Mouse (Mus musculus) left cerebral cortex, adult 11 months (tissue): ENCODE measurements around the gene Aldh8a1.
"Not testable (repeated sequence)": the region's sequence is repeated elsewhere in the genome, so short reads cannot be mapped to it uniquely, and the experiment has no call there.

Experiments
- DNase-seq: peaks from one replicate; pipeline ENCODE4 v3.0.0; 2022; ENCODE audit warnings: low spot score

The Aldh8a1 gene

DNA sequence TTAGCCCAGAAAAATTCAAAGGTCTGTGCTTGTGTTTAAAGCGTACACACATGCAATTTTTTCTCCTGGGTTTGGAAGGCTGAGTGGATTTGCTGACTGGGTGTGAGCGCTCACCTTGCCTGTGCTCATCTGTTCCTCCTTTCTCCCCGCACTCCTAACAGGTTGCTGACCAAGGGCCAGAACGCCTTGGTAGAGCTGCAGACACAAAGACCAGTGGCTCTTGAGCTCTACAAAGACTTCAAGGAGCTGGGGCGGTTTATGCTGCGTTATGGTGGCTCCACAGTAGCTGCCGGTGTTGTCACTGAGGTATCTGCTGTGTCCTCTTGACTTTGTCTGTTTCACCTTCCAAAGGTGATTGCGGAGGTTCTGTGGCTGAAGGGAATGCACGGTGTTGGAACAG lies 9.6 kb upstream of the Aldh8a1 start:
- DNase-seq: no peak

DNA sequence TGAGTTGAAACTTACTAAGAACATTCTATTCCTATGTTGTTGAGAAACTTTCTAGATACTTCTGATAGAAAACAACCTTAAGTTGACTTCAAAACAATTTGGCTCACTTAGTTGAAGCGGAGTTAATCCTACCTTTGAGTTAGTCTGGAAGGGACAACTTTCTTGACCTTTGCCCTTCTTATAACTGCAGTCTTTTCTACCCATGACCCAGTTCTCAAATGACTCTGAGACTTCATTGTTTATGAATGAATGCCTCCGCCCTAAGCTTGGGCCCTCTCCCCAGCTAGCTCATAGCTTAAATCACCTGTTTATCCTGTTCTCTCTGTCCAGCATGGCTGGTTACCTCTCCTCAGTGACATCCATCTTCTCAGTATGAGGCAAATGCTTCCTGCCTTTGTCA lies 7.5 kb upstream of the Aldh8a1 start:
- no peak for DNase-seq

DNA sequence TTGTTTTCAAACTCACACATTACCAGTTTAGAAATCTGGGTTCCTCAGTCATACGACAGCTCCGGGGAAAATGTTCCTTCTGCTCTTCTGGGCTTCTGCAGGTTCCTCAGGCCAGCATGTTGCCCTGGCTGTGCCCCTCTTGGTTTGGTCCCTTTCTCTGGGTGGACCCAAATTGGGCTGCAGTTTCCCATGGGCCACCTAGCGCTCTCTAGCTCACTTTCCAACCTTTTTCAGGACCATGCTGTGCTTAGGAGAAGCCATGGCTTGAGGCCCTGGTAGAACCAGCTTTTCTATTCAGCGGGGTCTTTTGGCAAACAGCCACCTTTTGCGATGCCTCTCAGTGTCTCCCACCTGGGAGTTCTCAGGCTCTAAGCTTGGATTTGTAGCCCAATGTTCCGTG lies 4.8 kb upstream of the Aldh8a1 start:
- no peak for DNase-seq

DNA sequence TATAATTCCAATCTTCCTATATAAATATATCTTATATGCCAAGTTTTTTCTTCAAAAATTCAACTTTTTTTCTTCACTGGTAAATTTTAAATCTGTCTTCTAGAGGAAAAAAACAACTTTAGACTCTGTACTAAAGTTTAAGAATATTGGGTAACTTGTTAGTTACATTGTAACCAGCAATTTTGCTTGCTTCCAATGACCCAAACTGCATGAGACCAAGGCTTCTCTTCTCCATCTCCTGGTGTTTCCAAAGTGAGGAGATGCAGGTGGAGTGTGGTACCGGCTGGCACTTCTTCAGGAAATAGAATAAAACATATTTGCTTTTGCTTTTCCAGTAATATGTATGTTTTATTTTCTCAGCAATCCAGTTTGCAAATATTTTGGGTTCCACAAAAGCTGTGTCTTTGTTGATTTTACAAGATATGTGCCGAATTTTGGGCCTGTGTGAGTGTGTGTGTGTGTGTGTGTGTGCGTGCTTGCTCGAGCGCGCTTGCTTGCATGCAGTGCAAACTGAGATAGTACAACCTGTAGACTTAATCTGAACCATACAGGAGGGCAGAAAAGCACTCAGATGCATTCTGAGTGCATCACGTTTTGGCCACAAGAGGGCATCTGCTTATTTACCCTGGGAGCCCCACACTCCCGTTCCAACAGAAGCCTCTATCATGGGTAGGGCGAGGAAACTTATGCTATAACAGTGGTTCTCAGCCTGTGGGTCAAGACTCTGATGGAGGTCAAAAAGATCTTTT lies 1.3 kb downstream of the Aldh8a1 start:
- no peak for DNase-seq

DNA sequence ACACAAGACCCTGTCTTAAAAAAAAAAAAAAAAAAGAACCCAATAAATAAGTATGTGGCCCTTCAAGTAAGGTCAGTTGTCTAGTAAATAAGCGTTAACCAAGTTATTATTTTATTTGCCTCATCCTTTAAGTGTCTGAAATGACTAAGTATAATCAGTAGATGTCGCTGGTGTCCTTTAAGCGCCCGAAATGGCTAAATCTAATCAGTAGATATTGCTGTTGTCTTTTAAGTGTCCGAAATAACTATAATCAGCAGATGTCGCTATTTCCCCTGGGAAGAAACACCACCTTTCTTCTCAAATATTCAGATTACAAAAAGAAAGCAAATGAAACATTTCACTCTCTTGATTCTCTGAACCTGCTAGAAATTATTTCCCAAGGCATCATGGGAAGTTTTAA lies 5.8 kb downstream of the Aldh8a1 start:
- DNase-seq: peak; percentile 69

DNA sequence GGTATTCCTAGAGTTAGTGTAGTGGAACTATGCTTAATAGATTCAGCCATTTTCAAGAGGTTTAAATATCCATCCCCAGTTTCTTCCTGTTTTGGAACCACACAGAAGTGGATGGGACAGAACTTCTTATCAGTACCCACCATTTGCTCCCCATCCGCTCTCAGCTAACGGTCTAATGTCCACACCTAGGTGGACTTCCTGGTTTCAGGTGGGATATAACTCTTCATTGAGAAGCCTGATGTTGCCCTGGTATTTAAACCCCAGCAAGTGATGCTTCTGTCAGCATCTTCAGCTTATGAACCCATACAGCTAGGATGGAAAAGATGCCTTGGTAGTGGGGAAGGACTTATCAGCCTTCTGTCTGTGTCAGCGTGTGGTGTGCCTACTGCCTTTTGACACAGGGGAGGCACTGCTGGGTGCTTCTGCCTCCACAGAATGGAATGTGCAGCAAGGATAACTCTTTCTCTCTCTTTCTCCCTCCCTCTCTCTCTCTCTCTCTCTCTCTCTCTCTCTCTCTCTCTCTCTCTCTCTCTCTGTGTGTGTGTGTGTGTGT lies 8.1 kb downstream of the Aldh8a1 start:
- no peak for DNase-seq

DNA sequence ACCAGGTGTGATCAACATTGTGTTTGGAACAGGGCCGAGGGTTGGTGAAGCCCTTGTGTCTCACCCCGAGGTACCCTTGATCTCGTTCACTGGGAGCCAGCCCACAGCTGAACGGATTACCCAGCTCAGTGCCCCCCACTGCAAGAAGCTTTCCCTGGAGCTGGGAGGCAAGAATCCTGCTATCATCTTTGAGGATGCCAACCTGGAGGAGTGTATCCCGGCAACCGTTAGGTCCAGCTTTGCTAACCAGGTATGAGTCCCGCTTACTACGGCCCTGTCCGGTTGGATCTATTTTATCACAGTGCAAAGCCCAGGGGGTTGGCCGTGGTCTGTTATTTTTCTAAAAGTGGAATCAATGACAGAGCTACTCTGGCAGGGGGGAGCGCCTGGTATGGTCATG lies 12.0 kb downstream of the Aldh8a1 start:
- DNase-seq: no peak

DNA sequence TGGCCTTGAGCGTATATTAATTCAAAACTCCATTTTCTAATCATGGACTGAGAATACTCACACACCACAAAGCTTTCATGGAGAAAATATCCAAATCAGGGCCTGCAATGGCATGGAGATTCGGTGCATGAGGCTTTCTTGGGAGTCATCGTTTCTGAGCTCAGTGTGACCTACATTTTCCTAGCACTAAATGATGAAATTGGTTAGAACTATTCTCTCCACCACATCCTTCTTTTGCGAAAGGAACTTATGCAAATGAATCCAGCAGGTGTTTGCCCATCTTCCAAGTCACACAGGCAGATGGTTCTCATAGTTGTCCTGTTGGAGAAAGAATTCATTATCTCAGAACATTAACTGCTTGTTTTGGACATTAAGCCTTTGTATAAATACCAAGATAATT lies 13.3 kb downstream of the Aldh8a1 start:
- DNase-seq: no peak

DNA sequence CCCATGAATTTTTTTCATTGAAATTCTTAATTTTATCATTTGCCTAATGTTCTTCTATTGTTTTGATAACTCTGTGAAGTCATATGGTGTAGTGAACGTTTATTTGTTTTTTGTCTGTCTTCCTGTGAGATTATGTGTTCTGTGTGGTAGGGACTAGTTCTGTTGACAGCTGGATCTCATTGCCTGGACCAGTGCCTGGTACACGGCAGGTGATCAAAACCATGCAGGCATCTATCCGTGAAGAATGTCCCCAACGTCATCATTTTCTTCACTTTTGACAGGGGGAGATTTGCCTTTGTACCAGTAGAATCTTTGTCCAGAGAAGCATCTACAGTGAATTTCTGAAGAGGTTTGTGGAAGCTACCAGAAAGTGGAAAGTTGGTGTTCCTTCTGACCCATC lies 14.2 kb downstream of the Aldh8a1 start:
- DNase-seq: no peak

DNA sequence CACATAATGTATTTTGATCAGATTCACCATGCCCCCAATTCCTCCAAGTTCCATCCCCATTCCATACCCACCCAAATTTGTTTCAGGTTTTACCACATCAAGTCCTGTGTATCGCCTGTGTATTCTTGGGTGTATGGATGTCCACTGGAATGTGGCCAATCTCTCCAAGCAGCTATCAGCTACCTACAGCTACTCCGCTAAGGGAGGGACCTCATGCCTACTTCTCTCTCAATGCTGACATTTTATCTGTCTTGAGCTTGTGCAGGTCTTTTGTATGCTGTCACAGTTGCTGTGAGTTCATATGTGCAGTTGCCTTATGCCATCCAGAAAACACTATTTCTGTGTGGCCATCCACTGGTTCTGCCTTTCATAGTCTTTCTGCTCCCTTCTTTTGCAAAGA lies 16.3 kb downstream of the Aldh8a1 start:
- no peak for DNase-seq

DNA sequence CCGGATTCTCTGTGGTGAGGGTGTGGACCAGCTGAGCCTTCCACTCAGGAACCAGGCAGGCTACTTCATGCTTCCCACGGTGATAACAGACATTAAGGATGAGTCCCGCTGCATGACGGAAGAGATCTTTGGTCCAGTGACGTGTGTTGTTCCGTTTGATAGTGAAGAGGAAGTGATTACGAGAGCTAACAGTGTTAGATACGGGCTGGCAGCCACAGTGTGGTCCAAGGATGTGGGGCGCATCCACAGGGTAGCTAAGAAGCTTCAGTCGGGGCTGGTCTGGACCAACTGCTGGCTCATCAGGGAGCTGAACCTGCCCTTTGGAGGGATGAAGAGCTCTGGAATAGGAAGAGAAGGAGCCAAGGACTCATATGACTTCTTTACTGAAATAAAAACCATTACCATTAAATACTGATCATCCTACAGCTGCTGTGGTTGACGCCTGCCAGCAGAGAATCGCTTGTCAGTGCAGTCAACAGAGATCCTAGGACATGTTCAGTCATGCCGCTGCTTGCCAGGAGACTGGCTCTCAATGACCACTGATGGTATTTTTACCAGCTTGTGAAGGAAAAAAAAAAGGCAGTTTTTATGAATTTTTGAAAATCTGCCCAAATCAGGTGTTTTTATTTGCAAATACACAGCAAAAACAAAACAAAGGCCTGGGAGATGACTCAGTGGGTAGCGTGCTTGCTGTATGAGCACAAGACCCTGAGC lies 18.5 kb downstream of the Aldh8a1 start:
- DNase-seq: no peak

DNA sequence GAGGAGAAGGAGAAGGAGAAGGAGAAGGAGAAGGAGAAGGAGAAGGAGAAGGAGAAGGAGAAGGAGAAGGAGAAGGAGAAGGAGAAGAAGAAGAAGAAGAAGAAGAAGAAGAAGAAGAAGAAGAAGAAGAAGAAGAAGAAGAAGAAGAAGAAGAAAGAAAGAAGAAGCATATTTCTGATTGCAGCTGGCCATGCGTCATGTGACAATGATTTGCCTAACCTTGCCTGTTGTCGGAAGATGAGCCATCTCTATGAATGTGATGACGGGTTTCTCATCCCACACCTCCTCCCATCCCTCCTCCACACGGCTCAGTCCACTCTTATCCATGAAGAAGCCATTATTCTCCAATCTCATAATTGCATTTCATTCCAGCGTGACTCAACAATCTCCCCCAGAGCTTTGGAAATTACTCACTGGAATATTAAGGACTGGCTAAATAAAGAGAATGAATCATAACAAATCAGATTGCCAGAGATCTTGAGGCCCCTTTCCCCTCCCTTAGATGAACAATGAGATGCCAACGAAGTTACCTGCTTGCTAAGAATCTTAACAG lies 21.9 kb downstream of the Aldh8a1 start:
- not testable (repeated sequence) for DNase-seq

DNA sequence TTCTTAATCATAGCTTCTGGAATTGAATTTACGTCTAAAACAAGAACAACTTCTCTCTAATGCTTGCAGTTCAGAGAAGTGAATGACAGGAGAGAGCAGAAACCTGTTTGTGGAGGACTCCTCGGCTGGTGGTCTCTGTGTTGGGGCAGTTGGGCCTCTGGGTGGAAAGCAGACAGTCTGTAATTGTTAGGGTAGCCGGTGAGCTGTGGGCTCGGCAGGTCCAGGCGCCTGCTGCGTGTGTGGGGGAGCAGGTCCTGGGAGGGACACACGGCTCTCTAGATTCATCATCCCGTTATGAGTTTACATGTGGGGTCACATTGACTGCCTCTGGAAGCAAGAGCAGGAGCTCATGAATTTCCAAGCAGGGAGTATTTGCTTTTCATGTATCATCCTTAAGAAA lies 22.5 kb downstream of the Aldh8a1 start:
- DNase-seq: no peak

DNA sequence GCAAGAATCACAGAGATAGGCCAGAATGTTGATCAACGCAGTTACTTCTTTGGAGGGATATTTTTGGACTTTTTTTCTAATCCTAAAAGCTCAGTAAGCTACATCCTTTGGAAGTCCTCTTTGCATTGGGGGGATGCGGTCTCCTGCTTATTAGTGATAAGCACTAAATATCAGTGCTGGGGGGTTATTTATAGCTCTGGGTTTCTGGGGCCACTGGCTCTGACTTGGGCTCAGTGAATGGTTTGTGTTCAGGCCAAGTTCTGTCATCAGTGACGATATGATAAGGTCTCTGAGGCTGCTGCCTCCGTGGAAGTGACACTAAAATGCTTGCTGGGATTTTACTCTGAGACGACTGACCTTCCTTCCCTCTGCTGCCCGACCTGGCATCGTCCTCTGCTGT lies 22.9 kb downstream of the Aldh8a1 start:
- DNase-seq: no peak

DNA sequence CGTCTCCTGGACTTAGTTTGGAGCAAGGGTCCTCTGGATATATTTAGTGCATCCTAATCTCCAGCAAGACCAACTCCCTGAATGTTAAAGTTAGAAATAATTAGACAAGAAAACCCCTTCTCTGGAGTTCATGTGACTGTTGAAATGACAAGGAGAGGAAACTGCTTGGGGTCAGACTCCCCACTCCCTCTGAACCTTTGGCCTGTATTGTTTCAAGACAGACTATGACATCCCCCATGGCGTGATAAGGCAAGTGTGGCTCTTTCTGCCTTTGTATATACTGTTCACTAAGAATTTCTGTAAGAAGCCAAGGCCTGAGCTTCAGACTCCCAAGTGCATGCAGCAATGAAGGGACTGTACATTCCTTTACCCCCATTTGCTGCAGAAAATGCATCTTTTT lies 23.4 kb downstream of the Aldh8a1 start:
- no peak for DNase-seq

DNA sequence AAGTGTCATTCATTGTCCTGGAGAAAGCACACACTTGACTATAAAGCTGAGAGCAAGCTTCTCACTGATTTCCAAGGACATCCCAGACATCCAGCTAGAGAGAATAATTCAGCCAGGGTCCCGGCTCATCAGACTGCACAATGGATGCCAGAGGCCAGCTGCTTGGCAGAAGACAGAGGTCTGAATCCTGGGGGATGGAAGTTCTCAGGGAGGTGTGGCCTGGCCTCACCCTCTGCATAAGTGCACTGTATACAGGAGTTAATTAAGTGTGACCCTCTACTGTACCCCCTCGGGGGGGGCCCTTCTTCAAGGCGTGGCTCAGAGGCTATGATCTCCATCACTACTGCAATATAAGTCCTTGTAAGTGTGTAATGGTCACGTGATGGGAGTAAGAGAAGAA lies 24.2 kb downstream of the Aldh8a1 start:
- no peak for DNase-seq

DNA sequence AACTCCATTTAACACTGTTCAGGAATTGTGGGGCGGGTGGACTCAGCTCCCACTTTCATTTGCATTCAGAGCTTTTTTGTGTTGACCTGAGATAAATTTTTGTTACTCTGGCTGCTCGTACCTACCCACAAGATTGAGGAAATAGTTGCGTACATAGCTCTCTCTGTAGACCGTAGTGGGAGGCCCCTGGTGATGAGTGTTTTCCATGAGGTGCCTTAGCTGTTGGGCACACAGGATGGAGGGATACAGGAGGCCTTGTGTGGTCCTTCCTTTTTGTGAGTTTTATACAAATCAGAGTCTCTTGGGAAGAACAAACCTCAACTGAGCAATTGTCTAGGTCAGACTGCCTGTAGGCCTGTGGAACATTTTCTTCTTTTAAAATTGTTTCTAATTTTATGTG lies 27.7 kb downstream of the Aldh8a1 start:
- DNase-seq: no peak

DNA sequence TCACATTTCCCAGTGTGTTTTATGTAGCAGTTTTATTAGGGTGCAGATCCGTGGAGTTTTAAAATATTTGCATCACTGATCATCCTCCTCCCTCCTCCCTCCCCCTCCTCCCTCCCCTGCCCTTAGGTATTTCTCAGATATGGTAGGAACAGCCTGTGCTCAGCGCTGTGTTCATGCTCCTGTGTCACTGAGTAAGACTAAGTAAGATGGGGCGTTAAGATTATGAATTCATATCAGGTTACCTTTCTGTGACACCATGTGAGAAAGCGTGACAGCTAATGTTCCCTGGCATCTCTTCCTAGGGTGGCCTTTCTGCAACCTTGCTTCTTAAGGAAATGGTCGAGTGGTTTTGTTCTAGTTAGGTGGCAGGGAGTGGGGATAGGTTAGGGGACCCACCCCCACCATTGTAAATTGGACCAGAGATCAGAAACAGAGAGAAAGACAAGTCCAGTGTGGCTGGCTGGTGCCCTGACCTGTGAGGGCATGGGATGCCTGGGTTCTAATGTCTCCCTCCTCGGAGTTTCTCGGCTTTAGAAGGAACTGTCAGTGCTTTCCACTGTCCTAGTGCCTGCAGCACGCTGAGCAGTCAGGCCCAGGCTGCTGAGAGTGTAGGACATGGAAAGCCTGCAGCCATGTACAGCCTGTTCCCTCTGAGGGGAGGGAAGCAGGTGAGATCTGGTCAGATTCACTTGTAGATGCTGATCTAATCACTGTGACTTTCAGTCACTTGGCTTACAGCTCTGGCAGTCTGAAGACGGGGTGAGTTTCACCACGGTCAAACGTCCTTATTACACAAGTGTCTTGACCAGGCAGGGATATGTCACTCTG lies 28.8 kb downstream of the Aldh8a1 start:
- DNase-seq: no peak

DNA sequence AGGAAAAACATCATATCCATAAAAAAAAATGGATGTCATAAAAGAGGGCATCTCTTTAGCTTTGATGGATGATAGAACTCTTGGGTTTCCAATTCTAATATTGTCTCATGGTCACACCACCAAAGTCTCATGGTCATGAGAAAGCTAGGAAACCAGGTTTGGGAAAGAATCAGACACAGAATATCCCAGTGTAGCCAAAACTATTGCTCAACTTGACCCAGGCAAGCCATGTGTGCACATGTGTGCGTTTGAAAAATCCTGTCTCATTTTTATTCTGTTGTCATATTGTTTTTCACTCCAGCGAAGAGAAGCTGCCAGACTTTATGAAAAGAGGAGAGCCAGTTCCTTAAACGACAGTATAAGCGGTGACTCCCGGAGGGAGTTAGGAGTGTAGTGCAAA lies 33.6 kb downstream of the Aldh8a1 start:
- DNase-seq: no peak

DNA sequence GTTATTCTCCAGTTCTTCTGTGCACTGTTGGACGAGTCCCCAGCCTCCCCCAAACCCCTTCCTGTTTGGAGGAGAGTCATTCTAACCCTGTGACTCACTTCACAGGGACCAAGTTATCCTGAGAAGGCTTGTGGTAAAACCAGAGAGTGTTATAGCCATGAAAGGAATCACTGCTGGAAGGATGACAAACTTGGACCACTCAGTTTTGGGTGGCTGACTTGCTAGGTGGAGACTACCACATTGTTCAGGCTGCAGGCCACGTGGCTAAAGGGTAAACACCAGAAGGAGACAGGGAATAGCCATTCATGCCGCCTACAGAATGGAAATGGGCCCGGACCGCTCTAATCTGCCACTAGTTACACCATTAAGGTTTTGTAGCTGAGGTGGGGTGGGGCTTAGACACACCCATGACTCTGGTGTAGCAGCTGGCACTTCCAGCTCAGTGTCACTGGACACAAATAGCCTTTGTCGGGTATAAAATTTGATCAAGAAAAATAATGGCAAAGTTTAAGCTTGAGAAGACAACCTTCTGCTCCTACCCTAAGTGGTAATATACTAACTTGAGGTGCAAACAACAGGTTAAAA lies 34.6 kb downstream of the Aldh8a1 start:
- no peak for DNase-seq

DNA sequence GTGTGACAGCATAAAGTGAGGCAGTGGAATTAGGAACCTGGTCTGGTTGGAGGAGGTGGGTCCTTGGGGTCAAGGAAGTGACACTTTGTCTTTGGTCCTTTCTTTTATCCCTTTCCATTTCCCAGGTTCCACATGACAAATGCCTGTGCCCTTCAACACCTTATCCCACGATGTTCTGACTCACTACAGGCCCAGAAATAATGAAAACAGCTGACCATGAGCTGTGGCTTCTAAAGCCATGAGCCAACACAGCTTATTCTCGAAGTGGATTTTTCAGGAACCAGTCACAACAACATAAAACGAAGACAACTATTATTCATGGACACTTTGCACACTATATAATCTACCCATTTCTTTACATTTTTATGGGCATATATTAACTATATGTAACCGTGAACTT lies 37.9 kb downstream of the Aldh8a1 start:
- no peak for DNase-seq

DNA sequence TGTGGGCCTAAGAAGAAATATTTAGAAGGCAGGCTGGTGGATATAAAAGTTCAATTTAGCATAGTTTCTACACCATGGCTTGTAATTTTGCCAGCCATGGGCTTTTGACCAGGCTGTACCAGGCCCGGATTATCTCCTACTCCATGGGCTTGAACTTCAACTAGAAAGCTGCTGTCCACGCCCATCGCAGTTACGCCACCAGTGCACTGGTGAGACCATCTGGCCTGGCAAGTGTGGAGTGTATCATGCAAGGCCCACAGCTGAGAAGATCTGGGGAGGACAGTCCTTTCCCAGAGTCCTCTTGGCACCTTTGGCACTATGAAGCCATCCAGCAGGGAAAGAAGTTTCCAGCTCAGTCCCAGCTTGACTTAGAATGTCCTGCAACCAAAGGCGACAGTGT lies 39.1 kb downstream of the Aldh8a1 start:
- DNase-seq: no peak
